Comparison of ENCODE assay signal across 8 mouse cellular contexts in genomic region chr5:115300792-115301614, GRCm38 (mm10). TPM values are rescaled to one million over a fixed set of nuclear protein-coding genes. Genes with fewer than 3 reads are reported as not detected.
DNase-seq lines count a peak whose midpoint lies in the region; ATAC-seq lines count a peak whose summit lies in the region.

Gene Dynll1, minus strand, starts transcription at chr5:115300999.

- H3K27me3 ChIP-seq in forebrain, embryonic 11.5 days (ENCODE audit: control insufficient read depth, insufficient read depth, low read length): peaks cover 4% of the 10 kb centered on the region; the same call in 1 of the 2 replicates
- no peaks in the 10 kb centered on the region for H3K27me3 ChIP-seq in heart, embryonic 16.5 days (ENCODE audit: control insufficient read depth, insufficient read depth, low read length)
- no peaks in the 10 kb centered on the region for H3K27me3 ChIP-seq in liver, embryonic 15.5 days
- H3K27me3 ChIP-seq in neural tube, embryonic 12.5 days (replicated peaks): no peaks in the 10 kb centered on the region

- peak within 1 kb of the TSS; percentile 83 for H3K4me3 ChIP-seq in forebrain, embryonic 11.5 days (ENCODE audit: low read depth, low read length)
- H3K4me3 ChIP-seq in heart, embryonic 16.5 days (ENCODE audit: low read length): peak within 1 kb of the TSS; percentile 88
- peak within 1 kb of the TSS; percentile 95 for H3K4me3 ChIP-seq in liver, embryonic 15.5 days (replicated peaks)
- H3K4me3 ChIP-seq in neural tube, embryonic 12.5 days: peak within 1 kb of the TSS; percentile 94

- H3K4me2 ChIP-seq in forebrain, embryonic 11.5 days (ENCODE audit: low read depth, low read length, severe bottlenecking): peak within 1 kb of the TSS; percentile 76
- peak within 1 kb of the TSS; percentile 93 for H3K4me2 ChIP-seq in heart, embryonic 16.5 days (ENCODE audit: low read depth, low read length)
- peak within 1 kb of the TSS; percentile 98 for H3K4me2 ChIP-seq in liver, embryonic 15.5 days
- peak within 1 kb of the TSS; percentile 63 for H3K4me2 ChIP-seq in neural tube, embryonic 12.5 days (replicated peaks)

- H3K27ac ChIP-seq in forebrain, embryonic 11.5 days (ENCODE audit: low read depth, low read length): peak within 1 kb of the TSS; percentile 85
- H3K27ac ChIP-seq in heart, embryonic 16.5 days (ENCODE audit: low read length): peak within 1 kb of the TSS; percentile 92
- peak within 1 kb of the TSS; percentile 94 for H3K27ac ChIP-seq in liver, embryonic 15.5 days (replicated peaks)
- H3K27ac ChIP-seq in neural tube, embryonic 12.5 days: peak within 1 kb of the TSS; percentile 86

- peak within 1 kb of the TSS; percentile 89 for H3K9ac ChIP-seq in forebrain, embryonic 11.5 days (ENCODE audit: low read length)
- H3K9ac ChIP-seq in heart, embryonic 16.5 days (ENCODE audit: low read length): peak within 1 kb of the TSS; percentile 90
- H3K9ac ChIP-seq in liver, embryonic 15.5 days: peak within 1 kb of the TSS; percentile 93
- H3K9ac ChIP-seq in neural tube, embryonic 12.5 days: peak within 1 kb of the TSS; percentile 89

- ATAC-seq in forebrain, embryonic 11.5 days (replicated peaks; ENCODE audit: low FRiP score): peak; percentile 97
- ATAC-seq in heart, embryonic 16.5 days (replicated peaks; ENCODE audit: extremely low read depth, insufficient read depth, low FRiP score): peak; percentile 97
- peak; percentile 96 for ATAC-seq in liver, embryonic 15.5 days (ENCODE audit: insufficient read depth)
- peak; percentile 97 for ATAC-seq in neural tube, embryonic 12.5 days (ENCODE audit: low FRiP score, low read depth)

- H3K4me1 ChIP-seq in forebrain, embryonic 11.5 days (replicated peaks; ENCODE audit: control insufficient read depth, insufficient read depth, low read length): peaks cover 21% of the 10 kb centered on the region; the same call in 1 of the 2 replicates
- peaks cover 24% of the 10 kb centered on the region for H3K4me1 ChIP-seq in heart, embryonic 16.5 days (ENCODE audit: control insufficient read depth, insufficient read depth, low read length)
- H3K4me1 ChIP-seq in liver, embryonic 15.5 days (replicated peaks): peaks cover 53% of the 10 kb centered on the region
- peaks cover 22% of the 10 kb centered on the region for H3K4me1 ChIP-seq in neural tube, embryonic 12.5 days

- no peaks in the 10 kb centered on the region for H3K9me3 ChIP-seq in forebrain, embryonic 11.5 days (ENCODE audit: control insufficient read depth, low read length)
- H3K9me3 ChIP-seq in heart, embryonic 16.5 days (replicated peaks; ENCODE audit: control insufficient read depth, low read length): no peaks in the 10 kb centered on the region
- H3K9me3 ChIP-seq in liver, embryonic 15.5 days (replicated peaks): no peaks in the 10 kb centered on the region
- H3K9me3 ChIP-seq in neural tube, embryonic 12.5 days: no peaks in the 10 kb centered on the region

- H3K36me3 ChIP-seq in forebrain, embryonic 11.5 days (ENCODE audit: control insufficient read depth, insufficient read depth, low read length): peaks cover 8% of the 10 kb centered on the region
- H3K36me3 ChIP-seq in heart, embryonic 16.5 days (ENCODE audit: control insufficient read depth, insufficient read depth): peaks cover 25% of the 10 kb centered on the region
- H3K36me3 ChIP-seq in liver, embryonic 15.5 days (replicated peaks): peaks cover 33% of the 10 kb centered on the region
- peaks cover 29% of the 10 kb centered on the region for H3K36me3 ChIP-seq in neural tube, embryonic 12.5 days

- peak; percentile 100 for DNase-seq in CD8-positive naive resting alpha-beta T cell, adult 2 months (ENCODE audit: low read depth in 2 of 2, low spot score in 2 of 2)
- peak; percentile 100 for DNase-seq in c-Kit-positive CD71-negative TER-119-negative erythroid progenitor cells, embryonic 14.5 days (ENCODE audit: low read depth)
- peak; percentile 100 for DNase-seq in forebrain, embryonic 11.5 days (ENCODE audit: low spot score)
- DNase-seq in kidney, postnatal 36 days: peak; percentile 99 to 100
- DNase-seq in telencephalon, adult 2 months (ENCODE audit: low read depth, low spot score): peak; percentile 93

- WGBS in forebrain, embryonic 11.5 days: under 1% methylated on average over 62 of the region's 66 CpGs
- whole genome bisulfite sequencing in heart, embryonic 16.5 days: under 1% methylated on average over 66 of the region's 66 CpGs
- WGBS in liver, embryonic 15.5 days (ENCODE audit: insufficient replicate concordance): 1% methylated on average over 65 of the region's 66 CpGs
- WGBS in neural tube, embryonic 12.5 days: under 1% methylated on average over 66 of the region's 66 CpGs

RNA-seq across cellular contexts. Expression of gene Dynll1, which starts in this region (rescaled TPM):
- polyA plus RNA-seq in forebrain, embryonic 11.5 days (2014; fragmentation: Nextera tagmentation; extraction: Ambion mirVana): 1,518 and 1,534 TPM in 2 replicates
- 1,055 and 1,099 TPM in 2 replicates for polyA plus RNA-seq in heart, embryonic 16.5 days (2015; fragmentation: Nextera tagmentation; extraction: Ambion mirVana)
- 525 and 554 TPM in 2 replicates for polyA plus RNA-seq in liver, embryonic 15.5 days (2015; fragmentation: Nextera tagmentation; extraction: Ambion mirVana)
- polyA plus RNA-seq in neural tube, embryonic 12.5 days (2016; fragmentation: Nextera tagmentation; extraction: Ambion mirVana): 1,356 and 1,433 TPM in 2 replicates

Comparison
In these comparisons a context has a peak if more than half of its experiments do, and no peak if none do; other contexts are left out.
1. Peak in every context shown above with its lines: DNase-seq, ATAC-seq, H3K4me3 ChIP-seq and H3K27ac ChIP-seq.